Mouse (Mus musculus) central nervous system, embryonic 14 days (tissue): Measurements from ENCODE around the gene Slc4a2. TPM values are rescaled to one million over a fixed set of nuclear protein-coding genes. Genes with fewer than 3 reads are reported as not detected.

Experiments used
- polyA plus RNA-seq: library from polyadenylated mRNA; depleted of rRNA; stranded (reverse); fragments of >200 nt; gene quantifications from 2 replicates; pipeline ENCODE4 v1.2.3, GENCODE M21; 2012; rRNA removed

Gene Slc4a2
- 42.4 and 45.9 TPM in 2 replicates for polyA plus RNA-seq

DNA sequence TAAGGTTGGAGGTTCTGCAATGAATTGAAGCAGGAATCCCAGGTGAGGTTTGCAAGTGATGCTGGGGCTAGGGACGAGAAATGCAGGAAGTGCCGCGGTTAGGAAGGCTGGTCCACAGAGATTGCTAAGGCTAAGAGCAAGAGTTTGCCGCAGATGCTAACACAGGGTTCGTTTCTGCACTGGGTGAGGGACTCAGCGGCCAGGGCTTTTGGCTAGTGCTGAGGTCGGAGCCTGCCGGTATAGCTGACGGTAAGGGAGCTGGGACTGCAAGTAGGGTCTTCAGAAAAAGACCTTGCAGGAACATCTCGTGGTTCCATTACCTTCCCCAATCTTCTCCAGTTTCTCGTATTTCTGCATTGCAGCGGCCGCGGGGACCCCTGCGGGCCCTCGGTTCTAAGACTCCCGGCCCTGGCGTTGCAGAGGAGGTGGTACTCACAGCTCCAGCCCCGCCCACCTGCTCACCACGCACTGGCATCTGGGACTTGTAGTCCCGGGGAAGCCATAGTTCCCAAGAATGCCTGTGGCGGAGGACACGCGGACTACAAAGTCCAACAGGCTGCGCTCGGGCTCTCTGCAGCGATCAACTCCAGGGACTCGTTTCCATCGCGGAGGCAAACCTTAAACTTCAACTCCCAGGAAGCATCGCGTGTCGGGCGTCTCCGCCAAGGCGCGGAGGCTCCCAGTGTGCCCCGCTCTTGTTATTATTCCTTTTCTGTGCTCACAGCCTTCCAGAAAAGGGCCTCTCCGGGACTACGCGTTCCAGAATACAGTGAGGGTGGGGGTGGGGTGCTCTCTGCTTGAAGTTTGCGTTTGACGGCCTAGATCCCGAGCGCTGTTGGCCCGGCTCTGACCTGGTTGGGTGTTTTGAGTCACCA is at the start of gene Slc4a2, which contains the start of gene Cdk5:
Gene Slc4a2, plus strand, starts transcription at position 709 of the 875 bp plus-strand sequence.
Gene Cdk5, minus strand, starts transcription at position 402 of the 875 bp plus-strand sequence.

DNA sequence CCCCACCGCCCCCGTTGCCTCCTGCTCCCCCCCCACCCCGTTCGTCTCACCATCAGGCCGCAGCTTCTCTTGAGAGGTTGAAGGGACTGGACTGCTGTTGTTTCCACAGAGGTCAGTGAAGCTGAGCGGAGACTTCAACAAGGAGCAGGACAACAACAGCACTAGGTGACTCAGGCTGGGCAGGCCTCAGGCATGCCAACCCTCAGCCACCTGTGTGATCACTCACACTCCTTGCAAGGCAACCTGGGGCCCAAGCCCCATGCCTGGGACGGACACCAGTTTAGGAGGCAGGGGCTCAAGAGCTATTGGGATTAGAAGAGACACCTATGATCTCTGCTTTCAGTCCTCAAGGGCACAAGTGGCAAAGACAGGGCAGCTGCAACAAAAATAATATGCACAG is 31.8 kb upstream of the Slc4a2 start, which contains the start of gene Atg9b:
Gene Atg9b, minus strand, starts transcription at position 280 of the 400 bp plus-strand sequence.

DNA sequence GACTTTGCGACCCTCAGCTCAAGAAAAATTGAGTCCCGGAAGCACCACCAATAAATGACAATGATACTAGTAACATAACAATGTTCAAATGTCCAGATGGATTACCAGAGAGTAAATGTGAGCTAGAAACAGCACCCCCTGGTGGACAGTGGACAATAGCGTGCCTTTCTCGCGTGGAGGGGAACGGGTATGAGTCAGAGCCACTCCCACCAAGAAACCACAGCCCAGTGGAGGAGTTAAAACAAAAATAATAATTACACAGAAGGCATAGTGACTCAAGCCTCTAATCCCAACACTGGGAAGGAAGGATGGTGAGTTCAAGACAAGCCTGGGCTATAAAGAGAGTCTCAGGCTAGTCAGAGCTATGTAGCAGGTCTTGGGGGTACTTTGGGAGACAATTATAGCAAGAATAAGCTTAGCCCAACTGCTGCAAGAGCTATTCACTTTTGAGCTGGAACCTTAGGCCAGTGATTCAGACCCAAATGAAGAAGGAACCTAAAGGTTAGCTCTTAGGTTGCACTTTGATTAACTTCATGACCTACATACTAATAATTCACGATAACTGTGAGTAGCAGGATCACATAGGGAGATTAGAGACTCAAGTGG is 30.1 kb upstream of the Slc4a2 start, which contains the start of gene Abcb8:
Gene Abcb8, plus strand, starts transcription at position 272 of the 606 bp plus-strand sequence.

DNA sequence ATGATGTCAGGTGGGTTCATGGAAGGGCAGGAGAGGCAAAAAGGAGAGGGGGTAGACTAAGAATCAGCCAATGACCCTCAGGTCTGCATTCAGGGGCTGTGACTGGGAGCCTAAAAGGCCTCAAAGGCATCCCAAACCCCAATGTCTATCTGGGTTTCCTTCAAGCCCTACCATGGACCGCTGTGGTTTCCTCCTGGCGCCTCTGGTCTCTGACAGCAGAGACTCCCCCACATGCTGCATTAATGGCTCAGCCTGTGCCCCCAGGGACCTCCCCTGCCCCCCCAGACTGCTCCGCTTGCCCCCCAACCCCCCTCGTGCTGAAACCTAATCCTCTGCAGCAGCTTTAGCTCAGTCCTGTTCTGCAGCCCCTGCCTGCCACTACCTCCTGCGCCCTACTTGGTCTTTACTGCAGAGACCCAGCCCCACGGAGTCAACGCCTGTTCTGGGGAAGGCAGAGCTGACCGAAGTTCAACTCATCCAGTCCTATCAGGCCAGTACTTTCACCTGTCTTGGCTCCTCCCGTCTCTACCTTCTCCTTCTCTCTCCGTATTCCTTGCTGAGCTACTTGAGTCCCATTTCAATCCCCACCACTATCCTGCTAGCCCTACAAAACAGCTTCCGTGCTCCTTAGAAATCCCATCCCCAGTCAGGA is 10.5 kb upstream of the Slc4a2 start, which contains the start of gene Asic3:
Gene Asic3, plus strand, starts transcription at position 351 of the 652 bp plus-strand sequence.

DNA sequence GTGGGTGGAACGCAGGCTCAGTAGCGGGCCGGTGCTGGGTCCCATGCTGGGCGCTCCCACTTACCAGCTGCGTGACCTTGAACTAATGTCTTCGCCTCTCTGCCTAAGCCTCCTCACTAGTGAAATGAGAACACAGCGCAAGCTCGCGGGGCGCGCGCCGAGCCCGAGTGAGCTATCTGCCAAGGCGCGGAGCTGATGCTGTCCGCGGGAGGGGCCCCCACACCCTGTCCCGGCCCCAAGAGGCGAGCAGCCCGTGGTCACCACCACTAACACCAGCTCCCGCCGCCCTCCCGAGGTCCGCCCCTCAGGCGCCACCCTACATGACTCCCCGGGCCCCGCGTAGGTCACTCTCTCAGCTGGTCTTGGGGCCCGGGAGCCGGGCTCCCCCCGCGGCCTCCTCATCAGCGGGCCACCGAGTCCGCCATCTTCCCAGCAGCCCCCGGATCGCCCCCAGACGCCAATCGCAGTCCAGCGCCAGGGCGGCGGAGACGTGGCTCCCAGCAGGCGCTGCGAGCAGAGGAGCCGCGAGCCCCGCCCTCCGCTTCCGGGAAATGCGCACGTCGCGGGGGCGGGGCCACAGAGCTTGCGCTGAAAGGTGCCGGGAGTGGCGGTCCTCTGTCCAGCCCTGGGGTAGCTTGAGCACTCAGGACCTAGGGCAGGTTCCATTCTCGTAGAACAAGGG is 21.2 kb downstream of the Slc4a2 start, which contains the start of gene Fastk:
Gene Fastk, minus strand, starts transcription at position 542 of the 682 bp plus-strand sequence.

DNA sequence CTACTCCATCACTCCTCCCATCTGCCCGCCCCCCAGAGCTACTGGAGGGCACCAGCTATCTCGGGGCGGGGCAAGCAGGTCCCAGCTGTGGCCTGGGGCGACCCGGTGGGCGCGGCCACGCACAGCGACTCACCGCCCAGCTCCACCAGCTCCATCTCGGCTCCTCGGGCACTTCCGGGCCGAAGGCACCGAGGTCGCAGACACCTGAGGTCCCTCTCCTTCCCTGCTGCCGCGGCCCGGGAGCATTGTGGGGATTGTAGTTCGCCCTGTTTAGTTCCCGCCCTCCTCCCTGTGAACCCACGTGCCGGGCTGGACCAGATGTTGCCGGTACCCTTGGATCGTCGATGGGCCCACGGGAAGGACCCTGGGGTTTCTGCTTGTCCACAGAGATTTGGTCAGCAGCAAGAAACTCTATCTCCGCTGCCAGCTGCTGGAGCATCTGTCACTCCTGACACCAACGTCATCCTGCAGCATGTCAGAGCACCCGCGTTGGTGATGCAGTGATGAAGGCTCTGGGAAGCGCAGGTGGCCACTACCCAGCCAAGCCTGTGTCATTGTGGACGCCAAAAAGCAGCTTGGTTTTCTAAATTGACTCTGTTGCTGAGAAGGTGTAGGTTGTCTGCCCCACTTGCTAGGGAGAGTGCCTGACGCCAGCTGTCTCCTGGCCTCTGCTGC is 24.1 kb downstream of the Slc4a2 start, which contains the start of gene Tmub1:
Gene Tmub1, minus strand, starts transcription at position 231 of the 675 bp plus-strand sequence.

DNA sequence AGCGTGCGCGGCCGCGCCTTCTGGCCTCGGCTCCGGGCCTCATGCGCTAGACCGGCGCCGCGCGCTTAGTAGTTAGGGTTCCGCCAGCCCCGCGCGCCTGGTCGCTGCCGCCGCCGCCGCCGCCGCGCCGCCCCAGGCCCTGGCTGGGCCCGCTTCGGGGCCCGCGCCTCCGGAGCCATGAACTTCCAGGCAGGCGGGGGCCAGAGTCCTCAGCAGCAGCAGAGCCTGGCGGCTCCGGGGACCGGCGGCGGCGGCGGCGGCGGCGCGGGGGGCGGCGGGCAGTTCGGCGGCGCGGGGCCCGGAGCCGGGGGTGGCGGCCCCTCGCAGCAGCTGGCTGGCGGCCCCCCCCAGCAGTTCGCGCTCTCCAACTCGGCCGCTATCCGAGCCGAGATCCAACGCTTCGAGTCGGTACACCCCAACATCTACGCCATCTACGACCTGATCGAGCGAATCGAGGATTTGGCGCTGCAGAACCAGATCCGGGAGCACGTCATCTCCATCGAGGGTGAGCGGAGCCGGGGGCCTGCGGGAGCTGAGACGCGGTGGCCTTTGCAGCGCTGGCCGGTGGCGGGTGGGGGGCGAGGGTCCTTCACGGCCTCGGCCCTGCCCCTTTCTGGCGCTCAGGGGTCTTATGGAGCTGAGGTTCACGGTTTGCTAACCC is 28.5 kb downstream of the Slc4a2 start, which contains the start of gene Agap3:
Gene Agap3, plus strand, starts transcription at position 148 of the 661 bp plus-strand sequence.

Other genes with a start within 250 kb of the Slc4a2 start
- gene Kcnh2, start 72.2 kb upstream of the Slc4a2 start, polyA plus RNA-seq, result 33.9 and 40.9 TPM in 2 replicates
- 9.0 and 9.2 TPM in 2 replicates for gene Nos3, start 59.0 kb upstream of the Slc4a2 start, polyA plus RNA-seq
- gene Atg9b, start 31.7 kb upstream of the Slc4a2 start, polyA plus RNA-seq, result 1.1 and 1.3 TPM in 2 replicates
- gene Abcb8, start 30.2 kb upstream of the Slc4a2 start, polyA plus RNA-seq, result 49.0 and 50.9 TPM in 2 replicates
- 1.4 and 5.2 TPM in 2 replicates for gene Asic3, start 10.4 kb upstream of the Slc4a2 start, polyA plus RNA-seq
- gene Cdk5, start 307 bp upstream of the Slc4a2 start, polyA plus RNA-seq, result 177 and 195 TPM in 2 replicates
- gene Fastk, start 21.4 kb downstream of the Slc4a2 start, polyA plus RNA-seq, result 193 and 194 TPM in 2 replicates
- 50.2 and 50.7 TPM in 2 replicates for gene Tmub1, start 24.0 kb downstream of the Slc4a2 start, polyA plus RNA-seq
- 195 and 199 TPM in 2 replicates for gene Agap3, start 28.3 kb downstream of the Slc4a2 start, polyA plus RNA-seq
- gene Gbx1, start 103.4 kb downstream of the Slc4a2 start, polyA plus RNA-seq, result 3.5 and 4.0 TPM in 2 replicates
- gene Asb10, start 117.1 kb downstream of the Slc4a2 start, polyA plus RNA-seq, result 0.22 and 0.46 TPM in 2 replicates
- 0.43 and 0.49 TPM in 2 replicates for gene 4931409K22Rik, start 133.0 kb downstream of the Slc4a2 start, polyA plus RNA-seq
- 70.8 and 79.3 TPM in 2 replicates for gene Abcf2, start 153.6 kb downstream of the Slc4a2 start, polyA plus RNA-seq
- gene Chpf2, start 162.9 kb downstream of the Slc4a2 start, polyA plus RNA-seq, result 28.3 and 31.8 TPM in 2 replicates
- gene Smarcd3, start 200.6 kb downstream of the Slc4a2 start, polyA plus RNA-seq, result 146 and 174 TPM in 2 replicates